Mouse (Mus musculus): ENCODE measurements around the gene Tex9. TPM values are rescaled to one million over a fixed set of nuclear protein-coding genes. Genes with fewer than 3 reads are reported as not detected.
A peak's percentile ranks its signal among the peaks of the same experiment; 100 is the strongest.

The Tex9 gene
- polyA plus RNA-seq, 1 experiment from 2014 or later, result 7.7 TPM

DNA sequence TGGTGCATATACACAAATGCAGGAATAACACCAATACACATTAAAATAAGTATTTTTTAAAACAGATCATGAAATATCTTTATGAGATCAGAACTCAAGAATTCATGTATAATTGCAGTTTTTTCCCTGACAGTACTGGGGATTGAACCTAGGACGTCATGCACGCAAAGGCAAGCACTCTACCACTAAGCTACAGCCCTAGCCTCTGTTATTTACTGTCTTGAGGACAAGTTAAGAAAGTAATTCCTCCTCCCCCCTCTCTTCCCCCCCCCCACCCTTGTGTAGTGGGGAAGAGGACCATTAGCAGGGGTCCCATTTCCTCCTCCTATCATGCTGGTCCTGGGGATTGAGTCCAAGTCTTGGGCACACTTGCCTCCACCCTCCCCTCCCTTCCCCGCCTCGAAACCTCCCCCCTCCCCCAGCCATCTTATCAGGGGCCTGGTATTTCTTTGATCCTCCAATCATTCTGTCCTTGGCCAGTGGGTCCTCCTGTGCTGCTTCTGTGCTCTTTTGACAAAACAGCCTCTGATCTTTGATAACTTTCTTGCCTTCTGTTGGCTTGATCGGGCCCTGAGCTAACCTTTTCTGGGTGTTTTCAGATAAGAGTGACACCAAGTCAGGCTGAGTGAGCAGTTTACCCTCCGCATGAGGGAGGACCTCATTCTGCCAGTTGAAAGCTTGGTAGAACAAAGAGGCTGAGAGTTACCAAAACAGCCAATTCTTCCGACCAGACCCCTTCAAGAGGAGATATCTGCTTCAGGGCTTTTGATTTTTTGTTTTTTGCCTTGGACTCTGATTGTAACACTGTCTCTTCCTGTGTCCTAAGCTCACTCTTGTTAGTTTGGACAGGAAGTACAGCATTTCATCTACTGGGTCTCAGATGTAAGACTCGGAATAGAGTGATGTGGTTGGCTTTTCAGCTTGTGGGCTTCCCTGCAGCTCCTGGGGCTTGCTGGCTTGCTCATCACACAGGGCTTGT lies 50.8 kb downstream of the Tex9 start:
- H3K4me2 ChIP-seq (replicated peaks; ENCODE audit: low read depth), result no peak overlapping the region
- WGBS, result 59% methylated on average over 8 of the region's 8 CpGs

DNA sequence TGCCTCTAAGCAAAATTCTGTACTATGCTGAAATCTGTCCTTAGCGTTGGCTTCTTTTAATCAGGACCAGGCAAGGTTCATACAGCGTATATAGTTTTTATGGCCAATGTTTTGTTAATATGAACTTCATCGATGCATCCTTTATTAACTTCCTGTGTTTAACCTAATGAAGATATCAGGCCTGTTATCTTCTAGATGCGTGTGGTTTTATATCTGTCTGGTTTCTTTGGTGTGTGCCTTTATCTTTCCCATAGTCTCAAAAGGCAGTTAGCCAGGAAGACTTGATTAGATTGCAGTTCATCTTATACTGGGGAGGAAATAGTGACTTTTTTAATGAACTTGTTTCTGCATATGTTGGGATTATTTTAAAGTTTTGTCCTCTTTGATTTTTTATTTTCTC lies 51.7 kb downstream of the Tex9 start:
- Histone ChIP-seq H3K4me3 (ENCODE audit: low read depth, low read length) (no peak overlapping the region), H3K4me1 (replicated peaks; ENCODE audit: control insufficient read depth, insufficient read depth, low read length) (no peaks in the 10 kb centered on the region), H3K27me3 (replicated peaks; ENCODE audit: control insufficient read depth, insufficient read depth, low read length) (no peaks in the 10 kb centered on the region), H3K27ac (ENCODE audit: low read depth, low read length) (no peak overlapping the region), H3K9ac (ENCODE audit: low read depth, low read length) (no peak overlapping the region), H3K9me3 (ENCODE audit: control insufficient read depth) (no peaks in the 10 kb centered on the region), H3K4me2 (replicated peaks; ENCODE audit: low read depth) (no peak overlapping the region), H3K36me3 (ENCODE audit: control insufficient read depth, insufficient read depth) (no peaks in the 10 kb centered on the region)
- TF ChIP-seq CTCF (IDR thresholded peaks at IDR 0.05; ENCODE audit: low read depth), result no peak
- no peak for ATAC-seq
- WGBS, result 84% methylated on average over 4 of the region's 4 CpGs

More for the DNA sequence above, 50.8 kb downstream of the Tex9 start:
- ATAC-seq, result no peak
- Histone ChIP-seq H3K9ac (ENCODE audit: low read depth, low read length) (no peak overlapping the region), H3K4me3 (ENCODE audit: low read depth, low read length) (no peak overlapping the region), H3K36me3 (ENCODE audit: control insufficient read depth, insufficient read depth) (no peaks in the 10 kb centered on the region; the same call in 1 of the 2 replicates), H3K27me3 (replicated peaks; ENCODE audit: control insufficient read depth, insufficient read depth, low read length) (no peaks in the 10 kb centered on the region), H3K4me1 (replicated peaks; ENCODE audit: control insufficient read depth, insufficient read depth, low read length) (no peaks in the 10 kb centered on the region), H3K9me3 (ENCODE audit: control insufficient read depth) (no peaks in the 10 kb centered on the region), H3K27ac (ENCODE audit: low read depth, low read length) (no peak overlapping the region)
- TF ChIP-seq CTCF (IDR thresholded peaks at IDR 0.05; ENCODE audit: low read depth), result no peak

DNA sequence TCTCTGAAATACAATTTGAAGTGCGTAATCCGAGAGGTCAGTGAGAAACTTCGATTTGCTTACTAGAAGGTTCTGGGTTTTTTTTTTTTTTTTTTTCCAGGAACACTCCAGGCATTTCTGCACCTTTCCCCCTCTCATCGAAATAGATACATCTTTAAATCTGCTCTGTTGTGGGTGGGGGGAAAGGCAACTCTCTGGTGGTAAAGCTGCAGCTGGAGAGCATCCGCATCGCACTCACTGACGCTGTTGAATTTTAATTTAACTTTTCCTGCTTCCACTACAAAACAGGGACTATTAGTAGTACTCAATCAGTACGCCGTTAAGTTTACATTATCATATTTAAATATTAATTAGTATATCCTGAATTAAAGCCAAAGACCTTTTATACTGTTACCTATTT lies 53.3 kb downstream of the Tex9 start:
- TF ChIP-seq CTCF (IDR thresholded peaks at IDR 0.05; ENCODE audit: low read depth), result no peak
- Histone ChIP-seq H3K4me2 (replicated peaks; ENCODE audit: low read depth) (peak overlapping the region; percentile 89), H3K4me3 (ENCODE audit: low read depth, low read length) (peak overlapping the region; percentile 54), H3K9ac (ENCODE audit: low read depth, low read length) (no peak overlapping the region), H3K27ac (ENCODE audit: low read depth, low read length) (no peak overlapping the region), H3K4me1 (replicated peaks; ENCODE audit: control insufficient read depth, insufficient read depth, low read length) (no peaks in the 10 kb centered on the region), H3K27me3 (replicated peaks; ENCODE audit: control insufficient read depth, insufficient read depth, low read length) (no peaks in the 10 kb centered on the region), H3K9me3 (ENCODE audit: control insufficient read depth) (no peaks in the 10 kb centered on the region), H3K36me3 (ENCODE audit: control insufficient read depth, insufficient read depth) (no peaks in the 10 kb centered on the region)
- 3% methylated on average over 9 of the region's 9 CpGs for WGBS
- ATAC-seq, result no peak

DNA sequence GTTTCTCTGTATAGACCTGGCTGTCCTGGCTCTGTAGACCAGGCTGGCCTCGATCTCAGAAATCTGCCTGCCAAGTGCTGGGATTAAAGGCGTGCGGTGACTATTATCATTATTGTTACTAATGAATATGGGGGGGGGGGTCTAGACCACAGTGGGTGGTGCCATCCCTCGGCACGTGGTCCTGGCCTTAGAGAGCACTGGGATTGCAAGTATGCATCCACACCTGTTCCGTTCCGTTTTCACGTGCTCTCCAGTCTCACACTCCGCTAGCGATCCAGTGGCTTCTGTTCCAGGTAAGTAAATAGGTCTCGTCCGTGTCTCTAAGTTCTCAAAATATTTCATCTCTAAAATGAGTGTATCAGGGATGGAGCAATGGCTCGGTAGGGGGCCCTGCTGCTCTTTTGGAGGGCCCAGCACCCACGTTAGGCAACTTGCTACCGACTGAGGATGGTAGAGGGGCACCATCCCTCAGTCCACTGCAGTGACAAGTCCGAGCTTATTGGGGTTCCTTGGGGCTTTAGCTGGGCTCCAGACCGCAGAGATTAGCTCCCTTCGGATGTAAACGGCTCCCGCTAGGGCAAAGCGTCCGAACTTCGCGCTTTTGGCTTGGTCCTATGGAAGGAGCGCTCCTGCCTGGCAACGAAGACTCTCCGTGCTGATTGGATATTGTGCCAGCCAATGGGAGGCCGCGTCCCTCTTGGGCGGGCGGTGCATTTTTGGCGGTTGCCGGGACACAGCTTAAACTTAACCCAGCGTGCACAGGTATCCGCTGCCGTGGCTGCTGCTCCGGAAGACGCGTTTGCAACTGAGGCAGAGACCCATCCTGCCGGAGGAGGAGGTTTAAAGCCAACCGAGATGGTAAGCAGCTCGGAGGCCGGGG lies 54.0 kb downstream of the Tex9 start, which contains the start of gene Mns1:
Gene Mns1, plus strand, starts transcription at position 190 of the 880 bp plus-strand sequence.
- Histone ChIP-seq H3K36me3 (ENCODE audit: control insufficient read depth, insufficient read depth) (no peaks in the 10 kb centered on the region), H3K9ac (ENCODE audit: low read depth, low read length) (no peak within 1 kb of the TSS), H3K4me1 (replicated peaks; ENCODE audit: control insufficient read depth, insufficient read depth, low read length) (no peaks in the 10 kb centered on the region), H3K27me3 (replicated peaks; ENCODE audit: control insufficient read depth, insufficient read depth, low read length) (no peaks in the 10 kb centered on the region), H3K9me3 (ENCODE audit: control insufficient read depth) (no peaks in the 10 kb centered on the region), H3K27ac (ENCODE audit: low read depth, low read length) (no peak within 1 kb of the TSS), H3K4me3 (ENCODE audit: low read depth, low read length) (peak within 1 kb of the TSS; percentile 54), H3K4me2 (replicated peaks; ENCODE audit: low read depth) (peak within 1 kb of the TSS; percentile 89)
- TF ChIP-seq CTCF (IDR thresholded peaks at IDR 0.05; ENCODE audit: low read depth), result peak; percentile 35; the same call in 1 of the 2 replicates
- 3% methylated on average over 43 of the region's 43 CpGs for WGBS
- peak; percentile 96 for ATAC-seq

DNA sequence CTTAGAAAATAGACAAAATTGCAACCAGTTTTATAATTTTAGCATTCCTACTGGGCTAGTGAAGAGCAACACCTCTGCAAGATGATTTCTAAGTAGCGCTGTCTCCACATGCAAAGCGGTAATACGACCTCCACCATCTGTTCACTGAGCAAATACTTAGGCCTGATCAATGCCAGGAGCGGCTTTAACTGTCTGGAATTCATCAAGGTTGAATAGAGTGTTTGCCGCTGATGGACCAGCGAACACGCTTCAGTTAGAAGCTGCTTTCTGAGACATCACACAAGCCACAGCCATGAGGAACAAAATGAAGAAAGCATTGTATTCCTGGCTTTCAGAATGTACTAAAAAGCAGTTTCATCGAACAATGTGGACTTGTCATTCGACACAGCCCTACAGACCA lies 57.1 kb downstream of the Tex9 start:
- Histone ChIP-seq H3K9ac (ENCODE audit: low read depth, low read length) (no peak overlapping the region), H3K36me3 (ENCODE audit: control insufficient read depth, insufficient read depth) (no peaks in the 10 kb centered on the region), H3K4me3 (ENCODE audit: low read depth, low read length) (no peak overlapping the region), H3K27me3 (replicated peaks; ENCODE audit: control insufficient read depth, insufficient read depth, low read length) (no peaks in the 10 kb centered on the region), H3K27ac (ENCODE audit: low read depth, low read length) (no peak overlapping the region), H3K4me2 (replicated peaks; ENCODE audit: low read depth) (no peak overlapping the region), H3K9me3 (ENCODE audit: control insufficient read depth) (no peaks in the 10 kb centered on the region), H3K4me1 (replicated peaks; ENCODE audit: control insufficient read depth, insufficient read depth, low read length) (no peaks in the 10 kb centered on the region)
- TF ChIP-seq CTCF (IDR thresholded peaks at IDR 0.05; ENCODE audit: low read depth), result no peak
- no peak for ATAC-seq
- 72% methylated on average over 9 of the region's 9 CpGs for WGBS

DNA sequence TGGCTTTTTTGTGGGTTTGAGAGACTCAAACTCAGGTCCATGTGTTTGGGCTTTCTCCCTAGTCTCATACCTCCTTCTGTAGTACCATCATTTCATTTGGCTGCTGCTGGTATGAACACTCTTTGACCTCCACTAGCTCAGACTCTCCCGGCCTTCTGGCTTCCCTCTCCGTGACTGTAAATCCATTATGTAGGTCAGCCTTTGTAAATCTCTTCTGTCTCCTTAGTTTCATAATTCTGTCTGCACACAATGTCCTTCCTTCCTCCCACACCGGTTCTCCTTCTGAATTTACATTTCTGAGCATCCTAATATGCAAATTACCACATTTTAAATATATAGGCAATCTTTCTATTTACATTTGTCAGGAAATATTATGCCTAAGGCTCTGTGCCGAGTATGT lies 64.2 kb downstream of the Tex9 start:
- no peak for TF ChIP-seq CTCF (IDR thresholded peaks at IDR 0.05; ENCODE audit: low read depth)
- ATAC-seq, result no peak
- no peak overlapping the region for H3K27ac ChIP-seq (ENCODE audit: low read depth, low read length)

More for the DNA sequence above, 64.2 kb downstream of the Tex9 start:
- WGBS, result 60% methylated on average over 4 of the region's 4 CpGs
- no peak overlapping the region for H3K9ac ChIP-seq (ENCODE audit: low read depth, low read length)
- no peaks in the 10 kb centered on the region for H3K27me3 ChIP-seq (replicated peaks; ENCODE audit: control insufficient read depth, insufficient read depth, low read length)
- no peak overlapping the region for H3K4me2 ChIP-seq (replicated peaks; ENCODE audit: low read depth)
- no peaks in the 10 kb centered on the region for H3K36me3 ChIP-seq (ENCODE audit: control insufficient read depth, insufficient read depth)
- H3K9me3 ChIP-seq (ENCODE audit: control insufficient read depth), result no peaks in the 10 kb centered on the region
- H3K4me3 ChIP-seq (ENCODE audit: low read depth, low read length), result no peak overlapping the region
- H3K4me1 ChIP-seq (replicated peaks; ENCODE audit: control insufficient read depth, insufficient read depth, low read length), result no peaks in the 10 kb centered on the region

Measured in intestine, postnatal 0 days (tissue).